Mouse (Mus musculus): ENCODE data around the gene Thbs3. TPM values are rescaled to one million over a fixed set of nuclear protein-coding genes. Genes with fewer than 3 reads are reported as not detected.

The Thbs3 gene
- polyA plus RNA-seq, 1 experiment from 2014 or later, result 48.2 TPM

DNA sequence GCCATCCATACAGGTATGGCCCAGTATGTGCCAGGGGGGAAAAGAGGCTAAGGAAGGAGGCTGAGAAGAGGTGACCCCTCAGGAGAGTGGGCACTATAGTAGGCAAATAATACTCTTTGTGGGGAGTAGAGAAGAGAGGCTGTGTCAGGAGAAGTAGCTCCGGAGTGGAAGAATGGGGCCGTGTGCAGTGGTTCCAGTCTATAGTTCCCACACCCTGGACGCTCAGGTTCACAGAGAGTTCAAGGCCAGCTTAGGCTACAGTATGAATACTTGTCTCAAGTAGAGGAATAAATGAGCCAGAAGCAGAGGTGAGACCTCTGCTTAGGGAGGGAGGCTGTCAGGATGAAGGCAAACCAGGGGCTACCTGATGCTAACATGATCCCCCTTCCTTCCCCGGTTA lies 14.3 kb downstream of the Thbs3 start:
- Histone ChIP-seq H3K27ac (replicated peaks) (no peak overlapping the region), H3K9ac (replicated peaks) (no peak overlapping the region), H3K4me3 (replicated peaks) (no peak overlapping the region), H3K4me1 (peaks cover 41% of the 10 kb centered on the region), H3K9me3 (replicated peaks) (no peaks in the 10 kb centered on the region), H3K36me3 (peaks cover 13% of the 10 kb centered on the region), H3K4me2 (no peak overlapping the region), H3K27me3 (replicated peaks) (no peaks in the 10 kb centered on the region)
- WGBS, result 50% methylated on average over 4 of the region's 4 CpGs
- no peak for ATAC-seq (ENCODE audit: low FRiP score)

DNA sequence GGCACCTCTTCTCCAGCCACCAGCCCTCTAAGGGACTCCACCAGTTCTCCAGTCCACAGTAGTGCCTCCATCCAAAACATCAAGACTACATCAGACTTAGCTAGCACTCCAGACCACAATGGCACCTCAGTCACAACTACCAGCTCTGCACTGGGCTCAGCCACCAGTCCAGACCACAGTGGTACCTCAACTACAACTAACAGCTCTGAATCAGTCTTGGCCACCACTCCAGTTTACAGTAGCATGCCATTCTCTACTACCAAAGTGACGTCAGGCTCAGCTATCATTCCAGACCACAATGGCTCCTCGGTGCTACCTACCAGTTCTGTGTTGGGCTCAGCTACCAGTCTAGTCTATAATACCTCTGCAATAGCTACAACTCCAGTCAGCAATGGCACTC lies 15.6 kb downstream of the Thbs3 start:
- 86% methylated on average over 2 of the region's 2 CpGs for WGBS

DNA sequence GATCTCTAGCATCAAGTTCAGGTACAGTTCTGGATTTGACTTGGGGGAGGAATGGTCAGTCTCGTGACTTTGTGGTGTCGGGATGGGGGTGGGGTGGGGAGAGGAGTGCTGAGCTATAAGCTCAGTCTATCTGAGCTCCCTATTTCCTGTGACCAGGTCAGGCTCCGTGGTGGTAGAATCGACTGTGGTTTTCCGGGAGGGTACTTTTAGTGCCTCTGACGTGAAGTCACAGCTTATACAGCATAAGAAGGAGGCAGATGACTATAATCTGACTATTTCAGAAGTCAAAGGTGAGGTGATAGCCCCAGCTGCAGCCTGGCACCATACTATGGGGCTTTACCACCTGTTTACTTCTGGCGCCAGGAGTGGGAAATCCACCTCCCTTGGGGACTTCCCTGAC lies 16.4 kb downstream of the Thbs3 start:
- no peaks in the 10 kb centered on the region for H3K27me3 ChIP-seq (replicated peaks)
- ATAC-seq (ENCODE audit: low FRiP score), result no peak
- H3K9ac ChIP-seq (replicated peaks), result no peak overlapping the region
- peaks cover 33% of the 10 kb centered on the region for H3K36me3 ChIP-seq
- no peaks in the 10 kb centered on the region for H3K9me3 ChIP-seq (replicated peaks)
- no peak overlapping the region for H3K4me2 ChIP-seq
- no peak overlapping the region for H3K27ac ChIP-seq (replicated peaks)
- peaks cover 24% of the 10 kb centered on the region for H3K4me1 ChIP-seq
- H3K4me3 ChIP-seq (replicated peaks), result no peak overlapping the region
- 76% methylated on average over 7 of the region's 7 CpGs for WGBS

More for the DNA sequence above, 15.6 kb downstream of the Thbs3 start:
- peaks cover 31% of the 10 kb centered on the region for H3K4me1 ChIP-seq
- no peak for ATAC-seq (ENCODE audit: low FRiP score)
- H3K9me3 ChIP-seq (replicated peaks), result no peaks in the 10 kb centered on the region
- H3K27ac ChIP-seq (replicated peaks), result no peak overlapping the region
- no peak overlapping the region for H3K4me2 ChIP-seq
- no peak overlapping the region for H3K4me3 ChIP-seq (replicated peaks)
- no peak overlapping the region for H3K9ac ChIP-seq (replicated peaks)
- no peaks in the 10 kb centered on the region for H3K27me3 ChIP-seq (replicated peaks)
- H3K36me3 ChIP-seq, result peaks cover 26% of the 10 kb centered on the region

DNA sequence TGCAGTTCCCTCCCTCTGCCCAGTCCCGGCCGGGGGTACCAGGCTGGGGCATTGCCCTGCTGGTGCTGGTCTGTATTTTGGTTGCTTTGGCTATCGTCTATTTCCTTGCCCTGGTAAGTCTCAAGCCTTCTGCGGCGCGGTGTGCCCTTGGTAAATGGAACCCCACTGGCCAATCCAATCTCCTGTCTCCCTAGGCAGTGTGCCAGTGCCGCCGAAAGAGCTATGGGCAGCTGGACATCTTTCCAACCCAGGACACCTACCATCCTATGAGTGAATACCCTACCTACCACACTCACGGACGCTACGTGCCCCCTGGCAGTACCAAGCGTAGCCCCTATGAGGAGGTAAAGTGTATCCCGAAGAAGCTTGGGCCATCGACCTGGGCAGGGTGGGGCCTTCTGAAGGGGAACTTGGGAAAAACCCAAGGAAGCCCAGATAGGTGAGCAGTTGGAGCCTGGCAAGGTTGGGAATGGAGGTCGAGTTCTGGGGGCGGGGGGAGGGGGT lies 16.8 kb downstream of the Thbs3 start:
- peaks cover 19% of the 10 kb centered on the region for H3K4me1 ChIP-seq
- H3K4me2 ChIP-seq, result no peak overlapping the region
- H3K27ac ChIP-seq (replicated peaks), result no peak overlapping the region
- 79% methylated on average over 16 of the region's 16 CpGs for WGBS
- no peaks in the 10 kb centered on the region for H3K27me3 ChIP-seq (replicated peaks)
- H3K9ac ChIP-seq (replicated peaks), result no peak overlapping the region
- no peaks in the 10 kb centered on the region for H3K9me3 ChIP-seq (replicated peaks)
- H3K4me3 ChIP-seq (replicated peaks), result no peak overlapping the region
- H3K36me3 ChIP-seq, result peaks cover 38% of the 10 kb centered on the region
- ATAC-seq (ENCODE audit: low FRiP score), result no peak

DNA sequence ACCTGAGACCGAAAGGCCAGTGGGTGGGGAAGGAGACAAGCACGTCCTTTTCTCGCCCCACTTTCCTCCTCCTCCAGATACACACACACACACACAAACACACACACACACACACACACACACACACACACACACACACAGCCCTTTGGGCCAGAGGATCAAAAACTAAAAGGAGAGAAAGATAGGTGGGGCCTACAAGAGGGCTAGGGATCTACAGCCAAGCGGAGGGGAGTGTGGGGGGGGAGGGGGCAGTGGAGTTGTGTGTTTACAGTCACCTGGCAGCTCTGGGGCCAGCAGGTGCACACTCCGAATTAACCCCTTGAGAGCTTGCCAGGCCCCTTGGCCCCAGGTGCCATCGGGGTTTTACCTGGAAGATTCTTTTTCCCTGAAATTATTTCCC lies 17.6 kb downstream of the Thbs3 start:
- no peak for ATAC-seq (ENCODE audit: low FRiP score)
- Histone ChIP-seq H3K36me3 (peaks cover 46% of the 10 kb centered on the region), H3K9ac (replicated peaks) (no peak overlapping the region), H3K4me2 (no peak overlapping the region), H3K9me3 (replicated peaks) (no peaks in the 10 kb centered on the region), H3K4me1 (peaks cover 11% of the 10 kb centered on the region), H3K4me3 (replicated peaks) (no peak overlapping the region), H3K27ac (replicated peaks) (no peak overlapping the region), H3K27me3 (replicated peaks) (no peaks in the 10 kb centered on the region)
- whole genome bisulfite sequencing, result 66% methylated on average over 6 of the region's 6 CpGs

DNA sequence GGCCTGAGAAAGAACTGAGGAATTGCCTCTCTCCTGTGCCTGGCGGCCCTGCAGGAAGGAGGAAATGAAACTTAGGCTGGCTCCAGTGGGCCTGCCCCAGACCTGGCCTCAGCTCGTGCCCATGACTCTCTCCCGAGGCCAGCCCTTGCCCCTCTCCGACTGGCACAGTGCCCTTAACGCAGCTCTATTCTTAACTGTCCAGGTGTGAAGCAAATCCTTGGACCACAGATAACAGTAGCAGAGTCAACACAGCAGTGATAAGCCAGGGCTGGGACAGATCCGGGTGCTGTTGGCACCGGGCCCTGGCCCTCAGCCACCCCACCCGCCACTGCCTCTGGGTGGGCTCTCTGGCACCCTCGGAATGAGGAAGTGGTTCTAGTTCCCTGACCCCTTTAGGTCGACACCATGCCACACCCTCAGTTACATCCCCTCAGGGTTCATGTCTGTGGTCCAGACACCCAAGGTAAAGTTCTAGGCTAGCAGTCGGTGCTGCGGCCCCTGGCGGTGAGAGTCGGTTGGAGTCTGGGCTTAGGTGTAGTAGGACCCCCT lies 18.7 kb downstream of the Thbs3 start:
- H3K27me3 ChIP-seq (replicated peaks), result no peaks in the 10 kb centered on the region
- no peaks in the 10 kb centered on the region for H3K9me3 ChIP-seq (replicated peaks)
- peaks cover 56% of the 10 kb centered on the region for H3K36me3 ChIP-seq
- H3K4me1 ChIP-seq, result peaks cover 1% of the 10 kb centered on the region
- 87% methylated on average over 14 of the region's 14 CpGs for WGBS
- H3K27ac ChIP-seq (replicated peaks), result no peak overlapping the region
- no peak for ATAC-seq (ENCODE audit: low FRiP score)
- H3K4me3 ChIP-seq (replicated peaks), result no peak overlapping the region
- no peak overlapping the region for H3K4me2 ChIP-seq
- H3K9ac ChIP-seq (replicated peaks), result no peak overlapping the region

DNA sequence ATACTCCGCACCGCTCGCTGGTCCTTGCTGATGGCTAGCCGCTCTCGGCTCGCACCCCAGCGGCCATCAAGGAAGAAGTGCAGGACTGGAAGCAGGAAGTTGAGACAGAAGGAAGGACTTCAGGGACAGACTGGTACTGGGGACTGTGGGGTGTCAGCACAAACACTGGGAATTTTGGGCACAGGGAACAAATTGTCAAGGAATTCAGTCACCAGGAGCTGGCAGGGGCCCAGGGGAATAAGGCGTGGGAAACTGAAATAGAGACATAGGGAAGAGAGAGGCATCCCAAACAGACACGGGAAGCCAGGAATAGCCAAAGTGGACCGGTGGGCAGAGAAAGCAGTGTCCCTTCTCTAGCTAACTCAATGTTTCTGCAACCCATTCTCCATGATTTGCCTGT lies 21.5 kb downstream of the Thbs3 start:
- no peaks in the 10 kb centered on the region for H3K4me1 ChIP-seq

DNA sequence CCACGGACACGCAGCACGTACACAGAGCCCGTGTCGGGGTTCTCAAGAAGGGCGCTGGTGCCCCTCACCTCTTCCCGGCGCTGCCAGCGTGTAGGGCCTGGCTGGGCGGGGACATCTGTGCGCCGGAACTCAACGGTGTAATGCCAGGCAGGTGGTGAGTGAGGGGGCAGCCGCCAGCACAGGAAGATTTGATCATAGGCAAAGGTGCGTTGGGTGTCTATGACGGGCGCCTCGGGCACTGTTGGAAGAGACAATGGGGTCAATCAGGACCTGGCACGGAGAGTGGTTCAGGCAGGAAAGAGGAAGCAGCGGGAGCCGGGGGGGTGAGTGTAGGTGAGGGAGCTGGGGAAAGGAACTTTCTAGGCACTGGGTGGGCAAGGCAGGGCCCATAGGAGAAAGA lies 22.7 kb downstream of the Thbs3 start:
- no peaks in the 10 kb centered on the region for H3K27me3 ChIP-seq (replicated peaks)
- no peak overlapping the region for H3K27ac ChIP-seq (replicated peaks)
- 95% methylated on average over 21 of the region's 21 CpGs for WGBS
- peaks cover 94% of the 10 kb centered on the region for H3K36me3 ChIP-seq
- peaks cover 12% of the 10 kb centered on the region for H3K4me1 ChIP-seq
- no peak overlapping the region for H3K4me3 ChIP-seq (replicated peaks)
- no peaks in the 10 kb centered on the region for H3K9me3 ChIP-seq (replicated peaks)
- no peak overlapping the region for H3K9ac ChIP-seq (replicated peaks)
- ATAC-seq (ENCODE audit: low FRiP score), result no peak
- H3K4me2 ChIP-seq, result no peak overlapping the region

More for the DNA sequence above, 21.5 kb downstream of the Thbs3 start:
- Histone ChIP-seq H3K4me3 (replicated peaks) (no peak overlapping the region), H3K36me3 (peaks cover 85% of the 10 kb centered on the region), H3K9me3 (replicated peaks) (no peaks in the 10 kb centered on the region), H3K4me2 (no peak overlapping the region), H3K27me3 (replicated peaks) (no peaks in the 10 kb centered on the region), H3K9ac (replicated peaks) (no peak overlapping the region), H3K27ac (replicated peaks) (no peak overlapping the region)
- WGBS, result 92% methylated on average over 10 of the region's 10 CpGs
- no peak for ATAC-seq (ENCODE audit: low FRiP score)

DNA sequence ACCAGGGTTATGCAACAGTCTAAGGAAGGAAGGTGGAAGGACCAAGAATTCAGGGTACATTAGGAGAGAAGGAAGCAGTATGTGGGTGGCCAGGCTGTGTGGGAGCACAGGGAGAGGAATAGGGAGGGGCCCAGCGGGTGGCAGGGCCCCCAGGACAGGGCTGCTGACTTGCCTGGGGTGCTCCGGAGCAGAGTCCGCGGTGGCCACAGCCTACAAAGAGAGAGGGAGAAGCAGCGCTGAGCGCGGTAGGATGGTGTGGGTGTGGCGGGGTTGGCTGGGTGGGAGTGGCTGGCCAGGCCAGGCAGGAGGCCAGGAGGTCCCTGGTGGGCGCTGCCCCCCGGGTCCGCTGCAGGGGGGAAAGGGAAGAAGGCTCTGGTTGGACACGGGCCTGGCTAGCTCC lies 23.5 kb downstream of the Thbs3 start:
- H3K27ac ChIP-seq (replicated peaks), result no peak overlapping the region
- no peak overlapping the region for H3K4me2 ChIP-seq
- H3K4me1 ChIP-seq, result peaks cover 20% of the 10 kb centered on the region
- peaks cover 89% of the 10 kb centered on the region for H3K36me3 ChIP-seq
- no peaks in the 10 kb centered on the region for H3K27me3 ChIP-seq (replicated peaks)
- H3K4me3 ChIP-seq (replicated peaks), result no peak overlapping the region
- no peak for ATAC-seq (ENCODE audit: low FRiP score)
- no peaks in the 10 kb centered on the region for H3K9me3 ChIP-seq (replicated peaks)
- no peak overlapping the region for H3K9ac ChIP-seq (replicated peaks)
- 80% methylated on average over 11 of the region's 12 CpGs for WGBS

DNA sequence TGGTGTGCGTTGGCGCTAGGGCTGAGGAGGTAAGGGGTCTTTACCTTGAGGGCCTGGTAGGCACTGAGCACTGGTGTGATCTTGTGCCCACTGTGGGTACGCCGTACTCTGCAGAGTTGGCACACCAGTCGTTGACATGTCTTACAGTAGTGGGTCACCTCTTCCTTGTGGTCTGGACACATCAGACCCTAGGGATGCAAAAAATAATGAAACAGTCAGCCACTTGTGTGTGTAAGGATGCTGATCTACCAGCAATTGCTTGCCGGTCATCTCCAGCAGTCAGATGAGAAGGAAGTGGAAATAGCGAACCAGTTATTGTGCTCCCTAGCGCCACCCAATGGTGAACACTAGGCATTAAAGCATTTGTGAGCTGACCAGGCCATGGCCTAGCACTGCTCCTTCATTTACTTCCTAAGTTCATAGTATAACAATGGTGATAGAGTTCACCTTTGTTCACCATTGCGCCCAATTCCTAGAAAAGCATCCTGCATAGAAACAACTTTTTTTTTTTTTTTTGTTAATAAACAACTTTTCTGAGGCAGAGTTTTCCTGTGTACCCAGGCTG lies 27.4 kb downstream of the Thbs3 start:
- H3K27ac ChIP-seq (replicated peaks), result no peak overlapping the region
- no peaks in the 10 kb centered on the region for H3K27me3 ChIP-seq (replicated peaks)
- ATAC-seq (ENCODE audit: low FRiP score), result no peak
- no peaks in the 10 kb centered on the region for H3K9me3 ChIP-seq (replicated peaks)
- H3K4me3 ChIP-seq (replicated peaks), result no peak overlapping the region
- H3K4me1 ChIP-seq, result peaks cover 50% of the 10 kb centered on the region
- 0 out of 2 replicates have a peak overlapping the region, but pooled peaks have one; percentile 73 for H3K4me2 ChIP-seq
- WGBS, result 71% methylated on average over 9 of the region's 9 CpGs
- H3K9ac ChIP-seq (replicated peaks), result 0 out of 2 replicates have a peak overlapping the region, but pooled peaks have one; percentile 73
- H3K36me3 ChIP-seq, result peaks cover 50% of the 10 kb centered on the region

DNA sequence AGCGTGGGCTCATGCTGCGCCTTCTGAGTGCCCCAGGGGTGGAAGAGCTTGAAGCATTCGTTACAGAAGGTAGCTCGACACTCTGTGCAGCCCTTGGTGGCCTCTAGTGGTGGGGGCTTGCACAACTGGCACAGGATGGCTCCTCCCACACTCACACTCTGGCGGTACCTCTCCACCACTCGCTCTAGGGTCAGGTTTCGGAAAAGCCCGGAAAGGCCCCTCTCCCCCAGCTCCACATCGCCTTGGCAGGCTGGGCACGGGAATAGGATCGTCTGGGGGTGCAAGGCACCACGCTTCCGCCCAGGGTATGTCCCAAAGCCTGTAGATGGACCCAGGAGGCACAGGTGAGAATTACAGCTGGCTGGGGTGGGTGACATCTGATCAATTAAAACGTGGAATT lies 28.6 kb downstream of the Thbs3 start:
- Histone ChIP-seq H3K27me3 (replicated peaks) (no peaks in the 10 kb centered on the region), H3K4me3 (replicated peaks) (peak overlapping the region; percentile 58), H3K9ac (replicated peaks) (peak overlapping the region; percentile 73), H3K36me3 (peaks cover 38% of the 10 kb centered on the region), H3K9me3 (replicated peaks) (no peaks in the 10 kb centered on the region), H3K27ac (replicated peaks) (0 out of 2 replicates have a peak overlapping the region, but pooled peaks have one; percentile 95), H3K4me1 (peaks cover 56% of the 10 kb centered on the region), H3K4me2 (peak overlapping the region; percentile 73)
- no peak for ATAC-seq (ENCODE audit: low FRiP score)
- 10% methylated on average over 14 of the region's 14 CpGs for WGBS

DNA sequence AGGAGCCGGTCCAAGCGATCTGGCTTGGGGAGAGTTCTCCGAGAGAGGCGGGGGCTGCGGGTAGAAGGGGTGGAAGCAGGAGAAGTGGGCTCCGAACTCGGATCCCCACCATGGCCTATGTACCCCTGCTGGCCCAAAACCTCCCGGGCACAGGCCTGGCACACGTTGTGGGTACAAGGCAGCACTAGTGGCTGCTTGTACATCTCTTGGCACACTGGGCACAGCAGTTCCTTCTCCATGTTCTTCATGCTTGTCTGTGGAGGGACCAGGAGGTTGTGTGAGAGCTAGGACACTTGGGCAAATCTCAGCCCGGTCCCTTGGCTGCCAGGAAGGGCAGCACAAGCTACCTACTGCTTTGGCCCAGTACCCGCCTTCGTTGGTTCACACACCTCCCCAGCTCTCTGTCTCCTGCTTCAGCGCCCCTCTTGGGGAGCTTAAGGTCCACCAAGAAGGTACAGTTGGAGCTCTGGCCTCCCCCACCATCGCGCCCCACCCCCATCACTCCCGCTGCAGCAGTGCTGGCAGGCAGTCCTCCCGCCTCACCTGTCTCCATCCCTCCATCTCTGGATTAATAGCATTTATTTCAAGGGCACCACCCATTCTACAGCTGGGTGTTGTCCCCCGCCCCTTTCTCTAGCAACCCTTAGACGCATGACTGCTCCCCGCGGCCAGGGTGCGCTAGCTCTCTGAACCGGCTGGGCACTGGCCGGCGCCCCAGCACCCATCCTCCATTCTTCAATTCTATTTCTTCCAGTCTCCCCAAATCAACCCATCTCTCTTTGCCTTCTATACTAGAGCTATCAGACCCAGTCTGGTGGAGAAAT lies 29.4 kb downstream of the Thbs3 start:
- Histone ChIP-seq H3K4me2 (peak overlapping the region; percentile 73), H3K27ac (replicated peaks) (peak overlapping the region; percentile 95), H3K4me1 (peaks cover 56% of the 10 kb centered on the region), H3K36me3 (peaks cover 35% of the 10 kb centered on the region), H3K9ac (replicated peaks) (peak overlapping the region; percentile 73), H3K27me3 (replicated peaks) (no peaks in the 10 kb centered on the region), H3K4me3 (replicated peaks) (peak overlapping the region; percentile 58), H3K9me3 (replicated peaks) (no peaks in the 10 kb centered on the region)
- ATAC-seq (ENCODE audit: low FRiP score), result peak; percentile 42
- 12% methylated on average over 25 of the region's 25 CpGs for WGBS
